Mouse (Mus musculus): Measurements from ENCODE around the gene Golga7b. TPM values are rescaled to one million over a fixed set of nuclear protein-coding genes. Genes with fewer than 3 reads are reported as not detected.

The Golga7b gene
- total and polyA plus RNA-seq, 3 experiments: 0.11 TPM; not detected in 2

GRCm38 (mm10) chr19:42257241-42257635 is 9.9 kb downstream of the Golga7b start:
- ATAC-seq (ENCODE audit: extremely low read depth, insufficient number of reproducible peaks, low FRiP score, poor library complexity, severe bottlenecking): no peak
- Histone ChIP-seq H3K9me3 (replicated peaks) (no peaks in the 10 kb centered on the region), H3K4me1 (ENCODE audit: insufficient read depth, low read depth, low read length) (no peaks in the 10 kb centered on the region), H3K27me3 (ENCODE audit: insufficient read depth, low read length) (peaks cover 3% of the 10 kb centered on the region; the same call in 1 of the 2 replicates), H3K36me3 (replicated peaks) (no peaks in the 10 kb centered on the region), H3K4me3 (ENCODE audit: low read depth, low read length) (no peak overlapping the region)
- no peak for DNase-seq (ENCODE audit: low spot score)
- no peak for TF ChIP-seq GATA2 (IDR thresholded peaks at IDR 0.05; ENCODE audit: borderline replicate concordance, low read depth, low read length)
- TF ChIP-seq CTCF (IDR thresholded peaks at IDR 0.05; ENCODE audit: low read depth, low read length): no peak
- no peak for TF ChIP-seq GATA1 (IDR thresholded peaks at IDR 0.05; ENCODE audit: borderline replicate concordance, low read length)
- TF ChIP-seq POLR2AphosphoS5 (IDR thresholded peaks at IDR 0.05; ENCODE audit: insufficient replicate concordance, low read depth, low read length): no peak
- no peak for TF ChIP-seq TAL1 (conservative IDR thresholded peaks at IDR 0.05; ENCODE audit: low read depth, low read length)

- H3K9me3 ChIP-seq (replicated peaks): no peaks in the 10 kb centered on the region
- H3K4me1 ChIP-seq (ENCODE audit: insufficient read depth, low read depth, low read length): no peaks in the 10 kb centered on the region
- ATAC-seq (ENCODE audit: extremely low read depth, insufficient number of reproducible peaks, low FRiP score, poor library complexity, severe bottlenecking): no peak
- no peak for DNase-seq (ENCODE audit: low spot score)
- no peaks in the 10 kb centered on the region for H3K36me3 ChIP-seq (replicated peaks)
- no peak overlapping the region for H3K4me3 ChIP-seq (ENCODE audit: low read depth, low read length)
- TF ChIP-seq GATA2 (IDR thresholded peaks at IDR 0.05; ENCODE audit: borderline replicate concordance, low read depth, low read length): no peak
- TF ChIP-seq CTCF (IDR thresholded peaks at IDR 0.05; ENCODE audit: low read depth, low read length): no peak
- TF ChIP-seq TAL1 (conservative IDR thresholded peaks at IDR 0.05; ENCODE audit: low read depth, low read length): no peak
- peaks cover 4% of the 10 kb centered on the region; the same call in 1 of the 2 replicates for H3K27me3 ChIP-seq (ENCODE audit: insufficient read depth, low read length)
Observed at GRCm38 (mm10) chr19:42258031-42258430, 10.7 kb downstream of the Golga7b start.

GRCm38 (mm10) chr19:42258596-42258995 is 11.2 kb downstream of the Golga7b start:
- ATAC-seq (ENCODE audit: extremely low read depth, insufficient number of reproducible peaks, low FRiP score, poor library complexity, severe bottlenecking) (no peak), DNase-seq (ENCODE audit: low spot score) (no peak)
- no peak for TF ChIP-seq POLR2AphosphoS5 (IDR thresholded peaks at IDR 0.05; ENCODE audit: insufficient replicate concordance, low read depth, low read length)
- TF ChIP-seq TAL1 (conservative IDR thresholded peaks at IDR 0.05; ENCODE audit: low read depth, low read length): no peak
- TF ChIP-seq GATA2 (IDR thresholded peaks at IDR 0.05; ENCODE audit: borderline replicate concordance, low read depth, low read length): no peak
- TF ChIP-seq CTCF (IDR thresholded peaks at IDR 0.05; ENCODE audit: low read depth, low read length): no peak
- TF ChIP-seq GATA1 (IDR thresholded peaks at IDR 0.05; ENCODE audit: borderline replicate concordance, low read length): no peak
- Histone ChIP-seq H3K9me3 (replicated peaks) (no peaks in the 10 kb centered on the region), H3K27me3 (ENCODE audit: insufficient read depth, low read length) (peaks cover 6% of the 10 kb centered on the region; the same call in 1 of the 2 replicates), H3K36me3 (replicated peaks) (no peaks in the 10 kb centered on the region), H3K4me1 (ENCODE audit: insufficient read depth, low read depth, low read length) (no peaks in the 10 kb centered on the region), H3K4me3 (ENCODE audit: low read depth, low read length) (no peak overlapping the region)

- ATAC-seq (ENCODE audit: extremely low read depth, insufficient number of reproducible peaks, low FRiP score, poor library complexity, severe bottlenecking) (no peak), DNase-seq (ENCODE audit: low spot score) (no peak)
- Histone ChIP-seq H3K36me3 (replicated peaks) (no peaks in the 10 kb centered on the region), H3K4me1 (ENCODE audit: insufficient read depth, low read depth, low read length) (no peaks in the 10 kb centered on the region), H3K4me3 (ENCODE audit: low read depth, low read length) (no peak overlapping the region), H3K27me3 (ENCODE audit: insufficient read depth, low read length) (peaks cover 6% of the 10 kb centered on the region; the same call in 1 of the 2 replicates), H3K9me3 (replicated peaks) (no peaks in the 10 kb centered on the region)
- TF ChIP-seq GATA2 (IDR thresholded peaks at IDR 0.05; ENCODE audit: borderline replicate concordance, low read depth, low read length) (no peak), POLR2AphosphoS5 (IDR thresholded peaks at IDR 0.05; ENCODE audit: insufficient replicate concordance, low read depth, low read length) (no peak), CTCF (IDR thresholded peaks at IDR 0.05; ENCODE audit: low read depth, low read length) (no peak), TAL1 (conservative IDR thresholded peaks at IDR 0.05; ENCODE audit: low read depth, low read length) (no peak), GATA1 (IDR thresholded peaks at IDR 0.05; ENCODE audit: borderline replicate concordance, low read length) (no peak)
Observed at GRCm38 (mm10) chr19:42260486-42260885, 13.1 kb downstream of the Golga7b start.

- Histone ChIP-seq H3K36me3 (replicated peaks) (no peaks in the 10 kb centered on the region), H3K4me1 (ENCODE audit: insufficient read depth, low read depth, low read length) (no peaks in the 10 kb centered on the region), H3K4me3 (ENCODE audit: low read depth, low read length) (no peak overlapping the region), H3K9me3 (replicated peaks) (no peaks in the 10 kb centered on the region), H3K27me3 (ENCODE audit: insufficient read depth, low read length) (peaks cover 4% of the 10 kb centered on the region; the same call in 1 of the 2 replicates)
- ATAC-seq (ENCODE audit: extremely low read depth, insufficient number of reproducible peaks, low FRiP score, poor library complexity, severe bottlenecking): no peak
- DNase-seq (ENCODE audit: low spot score): no peak
- TF ChIP-seq GATA2 (IDR thresholded peaks at IDR 0.05; ENCODE audit: borderline replicate concordance, low read depth, low read length) (no peak), TAL1 (conservative IDR thresholded peaks at IDR 0.05; ENCODE audit: low read depth, low read length) (no peak)
Observed at GRCm38 (mm10) chr19:42263524-42263923, 16.1 kb downstream of the Golga7b start.

- no peaks in the 10 kb centered on the region for H3K9me3 ChIP-seq (replicated peaks)
- H3K4me3 ChIP-seq (ENCODE audit: low read depth, low read length): no peak overlapping the region
- peaks cover 13% of the 10 kb centered on the region; the same call in 1 of the 2 replicates for H3K27me3 ChIP-seq (ENCODE audit: insufficient read depth, low read length)
- no peaks in the 10 kb centered on the region for H3K4me1 ChIP-seq (ENCODE audit: insufficient read depth, low read depth, low read length)
- no peaks in the 10 kb centered on the region for H3K36me3 ChIP-seq (replicated peaks)
- ATAC-seq (ENCODE audit: extremely low read depth, insufficient number of reproducible peaks, low FRiP score, poor library complexity, severe bottlenecking) (no peak), DNase-seq (ENCODE audit: low spot score) (no peak)
- no peak for TF ChIP-seq TAL1 (conservative IDR thresholded peaks at IDR 0.05; ENCODE audit: low read depth, low read length)
- TF ChIP-seq CTCF (IDR thresholded peaks at IDR 0.05; ENCODE audit: low read depth, low read length): no peak
- no peak for TF ChIP-seq GATA2 (IDR thresholded peaks at IDR 0.05; ENCODE audit: borderline replicate concordance, low read depth, low read length)
- no peak for TF ChIP-seq GATA1 (IDR thresholded peaks at IDR 0.05; ENCODE audit: borderline replicate concordance, low read length)
- no peak for TF ChIP-seq POLR2AphosphoS5 (IDR thresholded peaks at IDR 0.05; ENCODE audit: insufficient replicate concordance, low read depth, low read length)
Observed at GRCm38 (mm10) chr19:42268337-42268736, 21.0 kb downstream of the Golga7b start.

- ATAC-seq (ENCODE audit: extremely low read depth, insufficient number of reproducible peaks, low FRiP score, poor library complexity, severe bottlenecking) (no peak), DNase-seq (ENCODE audit: low spot score) (no peak)
- Histone ChIP-seq H3K27me3 (ENCODE audit: insufficient read depth, low read length) (peaks cover 13% of the 10 kb centered on the region; the same call in 1 of the 2 replicates), H3K36me3 (replicated peaks) (no peaks in the 10 kb centered on the region), H3K9me3 (replicated peaks) (no peaks in the 10 kb centered on the region), H3K4me1 (ENCODE audit: insufficient read depth, low read depth, low read length) (no peaks in the 10 kb centered on the region), H3K4me3 (ENCODE audit: low read depth, low read length) (no peak overlapping the region)
- TF ChIP-seq GATA2 (IDR thresholded peaks at IDR 0.05; ENCODE audit: borderline replicate concordance, low read depth, low read length): no peak
- TF ChIP-seq TAL1 (conservative IDR thresholded peaks at IDR 0.05; ENCODE audit: low read depth, low read length): no peak
- TF ChIP-seq POLR2AphosphoS5 (IDR thresholded peaks at IDR 0.05; ENCODE audit: insufficient replicate concordance, low read depth, low read length): no peak
- TF ChIP-seq CTCF (IDR thresholded peaks at IDR 0.05; ENCODE audit: low read depth, low read length): no peak
- no peak for TF ChIP-seq GATA1 (IDR thresholded peaks at IDR 0.05; ENCODE audit: borderline replicate concordance, low read length)
Observed at GRCm38 (mm10) chr19:42270119-42270518, 22.7 kb downstream of the Golga7b start.
